Mouse (Mus musculus) stomach, postnatal 0 days (tissue): ENCODE data around the gene Per1. TPM values are rescaled to one million over a fixed set of nuclear protein-coding genes. Genes with fewer than 3 reads are reported as not detected.

Experiments used
- ATAC-seq: fragments of 200-750 bp; cut with Nextera tagmentation; 2 replicates; pipeline ENCODE4 v1.8.0; 2017; ENCODE audit not compliant: low FRiP score, low TSS enrichment
- DNase-seq: peaks from one replicate; pipeline ENCODE4 v3.0.0-alpha.2; 2016; ENCODE audit warnings: low spot score
- H3K27ac ChIP-seq: fragments of 300-500 bp; sonication (generic); replicated peaks from 2 replicates; pipeline ENCODE4 v1.5.1; 2014; ENCODE audit warnings: mild to moderate bottlenecking, control low read depth
- H3K27me3 ChIP-seq: fragments of 300-500 bp; sonication (generic); 2 replicates; pipeline ENCODE4 v1.6.1; 2014; ENCODE audit warnings: low read length; ENCODE audit not compliant: control insufficient read depth, insufficient read depth
- H3K36me3 ChIP-seq: fragments of 300-500 bp; sonication (generic); 2 replicates; pipeline ENCODE4 v1.6.1; 2014; ENCODE audit warnings: low read length, mixed read lengths; ENCODE audit not compliant: control insufficient read depth, insufficient read depth
- H3K4me1 ChIP-seq: fragments of 300-500 bp; sonication (generic); replicated peaks from 2 replicates; pipeline ENCODE4 v1.6.1; 2014; ENCODE audit warnings: antibody characterized with exemption; ENCODE audit not compliant: control insufficient read depth, insufficient read depth
- H3K4me2 ChIP-seq: fragments of 300-500 bp; sonication (generic); replicated peaks from 2 replicates; pipeline ENCODE4 v1.6.1; 2014; ENCODE audit warnings: low read depth, mild to moderate bottlenecking, control low read depth, moderate library complexity
- H3K4me3 ChIP-seq: fragments of 300-500 bp; sonication (generic); 2 replicates; pipeline ENCODE4 v1.5.1; 2014; ENCODE audit warnings: low read depth, low read length, control low read depth
- H3K9ac ChIP-seq: fragments of 300-500 bp; sonication (generic); 2 replicates; pipeline ENCODE4 v1.6.1; 2014; ENCODE audit warnings: mild to moderate bottlenecking, low read length, control low read depth, mixed read lengths
- H3K9me3 ChIP-seq: fragments of 300-500 bp; sonication (generic); 2 replicates; pipeline ENCODE4 v1.6.1; 2016; ENCODE audit warnings: low read length; ENCODE audit not compliant: control insufficient read depth
- CTCF ChIP-seq: IDR thresholded peaks from 2 replicates; pipeline ENCODE4 v1.5.1; 2016; ENCODE audit warnings: antibody characterized with exemption, low read depth, mild to moderate bottlenecking, moderate library complexity
- EP300 ChIP-seq: optimal IDR thresholded peaks from 2 replicates; pipeline ENCODE3; 2016; ENCODE audit warnings: antibody characterized with exemption
- WGBS: fragments of 180-500 bp; shearing (Covaris S2); extraction: QIAGEN DNeasy Blood & Tissue Kit; methylation state at CpG from one replicate; pipeline ENCODE4 v1.1.7; 2014; 5-methylcytosine and 5-hydroxymethylcytosine counted together
- polyA plus RNA-seq: library from polyadenylated mRNA; unstranded; fragments of >200 nt; fragmentation: Nextera tagmentation; extraction: Ambion mirVana; gene quantifications from 2 replicates; pipeline ENCODE4 v1.2.1, GENCODE M21; 2015

Per1 gene
- polyA plus RNA-seq, 1 experiment from 2014 or later, result 13.1 TPM

DNA sequence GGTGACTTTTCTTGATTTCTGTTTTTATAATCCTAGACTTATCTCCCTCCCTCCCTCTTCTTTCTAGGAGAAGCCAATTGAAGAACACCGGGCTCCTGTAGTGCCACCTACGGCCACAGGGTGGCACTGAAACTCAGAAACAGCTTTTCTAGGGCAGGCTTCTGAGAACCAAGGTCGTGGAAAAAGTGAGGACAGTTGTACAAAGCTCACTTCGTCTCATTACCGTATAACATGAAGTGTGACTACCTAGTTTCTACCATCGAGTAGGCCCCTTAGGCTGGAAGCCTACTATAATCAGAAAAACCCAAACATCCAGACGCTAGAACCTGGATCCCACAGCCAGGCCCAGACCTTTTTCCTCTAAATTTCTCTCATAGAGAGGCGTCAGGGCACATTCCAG lies 28.1 kb upstream of the Per1 start:
- Histone ChIP-seq H3K4me2 (peak overlapping the region; percentile 55), H3K27ac (peak overlapping the region; percentile 58), H3K36me3 (no peaks in the 10 kb centered on the region), H3K4me1 (peaks cover 2% of the 10 kb centered on the region; the same call in 1 of the 2 replicates), H3K9me3 (no peaks in the 10 kb centered on the region), H3K27me3 (no peaks in the 10 kb centered on the region), H3K4me3 (peak overlapping the region; percentile 20; the same call in 1 of the 2 replicates), H3K9ac (no peak overlapping the region)
- DNase-seq (peak; percentile 89), ATAC-seq (no peak)
- WGBS, result 10% methylated on average over 8 of the region's 8 CpGs
- peak; percentile 93 for TF ChIP-seq CTCF
- no peak for TF ChIP-seq EP300

DNA sequence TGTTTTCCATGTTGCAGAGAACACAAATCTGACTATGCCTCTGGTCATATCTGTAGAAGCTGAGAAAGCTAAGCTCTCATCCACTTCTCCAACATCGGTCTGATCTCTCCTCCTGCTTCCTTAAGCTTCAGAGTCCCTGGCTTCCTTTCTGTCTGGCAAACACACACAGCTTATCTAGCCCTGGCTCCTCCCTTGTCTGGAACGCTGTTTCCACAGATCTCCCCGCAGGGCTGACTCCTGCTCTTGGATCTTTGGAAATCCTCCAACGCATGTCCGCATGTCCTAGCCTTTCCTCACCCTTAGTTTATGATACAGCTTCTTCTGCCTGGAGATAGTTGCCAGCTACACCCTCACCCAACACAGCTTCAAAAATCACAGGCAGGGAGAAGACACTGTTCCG lies 27.4 kb upstream of the Per1 start:
- ATAC-seq, result no peak
- peaks cover 2% of the 10 kb centered on the region; the same call in 1 of the 2 replicates for H3K4me1 ChIP-seq
- H3K9ac ChIP-seq, result no peak overlapping the region
- TF ChIP-seq EP300 (no peak), CTCF (no peak)
- peak overlapping the region; percentile 58 for H3K27ac ChIP-seq
- 21% methylated on average over 6 of the region's 6 CpGs for WGBS
- DNase-seq, result peak; percentile 51
- no peaks in the 10 kb centered on the region for H3K9me3 ChIP-seq
- H3K36me3 ChIP-seq, result no peaks in the 10 kb centered on the region
- H3K4me2 ChIP-seq, result peak overlapping the region; percentile 11; the same call in 1 of the 2 replicates
- no peak overlapping the region for H3K4me3 ChIP-seq
- no peaks in the 10 kb centered on the region for H3K27me3 ChIP-seq

DNA sequence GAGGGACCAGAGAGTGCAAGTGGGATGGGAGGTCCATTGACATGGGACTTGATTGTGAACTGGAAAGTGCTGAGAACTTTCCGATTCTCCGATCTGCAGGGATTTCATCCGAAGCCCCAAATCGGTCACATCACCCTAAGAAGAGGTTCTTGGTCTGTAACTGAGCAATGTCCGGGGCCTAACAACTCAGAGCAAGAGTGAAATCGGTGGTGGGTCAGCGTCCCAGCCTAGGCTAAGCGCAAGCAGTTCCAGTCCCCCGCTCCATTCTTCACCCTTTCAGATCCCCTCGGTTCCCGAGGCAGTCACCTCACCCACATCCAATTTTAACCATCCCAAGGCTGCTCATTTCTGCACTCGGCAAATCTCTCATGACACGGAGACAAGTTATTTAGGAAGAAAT lies 24.9 kb upstream of the Per1 start:
- no peak for DNase-seq

DNA sequence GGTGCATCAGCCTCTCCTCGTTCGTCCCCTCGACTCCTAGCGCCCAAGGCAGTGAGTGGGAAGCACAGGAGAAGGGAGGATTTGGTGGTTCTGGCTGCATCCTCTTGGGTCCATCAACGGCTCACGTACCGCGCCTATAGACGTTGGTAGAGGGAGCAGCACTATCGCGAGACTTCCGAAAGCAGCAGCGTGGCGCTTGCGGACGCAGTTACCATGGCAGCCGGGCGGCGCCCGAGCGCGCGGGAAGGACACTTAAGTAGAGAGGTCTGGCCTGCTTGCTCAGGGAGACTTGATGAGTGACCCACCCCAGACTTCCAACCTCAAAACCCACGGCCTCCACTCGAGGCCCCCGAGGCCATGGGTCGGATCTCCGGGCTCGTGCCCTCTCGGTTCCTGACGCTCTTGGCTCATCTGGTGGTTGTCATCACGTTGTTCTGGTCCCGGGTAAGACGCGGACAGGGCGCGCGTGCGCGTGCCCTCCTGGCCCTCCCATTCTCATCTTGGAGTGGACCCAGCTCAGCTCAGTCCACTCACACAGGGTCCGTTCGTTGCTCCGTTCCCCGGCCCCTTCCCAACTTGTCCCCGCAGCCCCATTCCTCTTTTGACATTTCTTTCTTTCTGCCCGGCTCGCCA lies 24.3 kb upstream of the Per1 start, which contains the start of gene Tmem107:
Gene Tmem107, plus strand, starts transcription at position 217 of the 633 bp plus-strand sequence.
- DNase-seq (peak; percentile 92), ATAC-seq (peak; percentile 86)
- Histone ChIP-seq H3K4me1 (0 out of 2 replicates have a peak, but pooled peaks cover 2% of the 10 kb centered on the region), H3K27me3 (no peaks in the 10 kb centered on the region), H3K4me3 (peak within 1 kb of the TSS; percentile 53), H3K9me3 (no peaks in the 10 kb centered on the region), H3K9ac (peak within 1 kb of the TSS; percentile 77), H3K27ac (peak within 1 kb of the TSS; percentile 93), H3K4me2 (peak within 1 kb of the TSS; percentile 75), H3K36me3 (no peaks in the 10 kb centered on the region)
- TF ChIP-seq CTCF (peak; percentile 36; the same call in 1 of the 2 replicates), EP300 (peak; percentile 98)
- WGBS, result under 1% methylated on average over 45 of the region's 47 CpGs

More for the DNA sequence above, 24.9 kb upstream of the Per1 start:
- Histone ChIP-seq H3K36me3 (no peaks in the 10 kb centered on the region), H3K4me1 (0 out of 2 replicates have a peak, but pooled peaks cover 2% of the 10 kb centered on the region), H3K27ac (peak overlapping the region; percentile 93), H3K9ac (peak overlapping the region; percentile 77), H3K4me2 (peak overlapping the region; percentile 75), H3K27me3 (no peaks in the 10 kb centered on the region), H3K9me3 (no peaks in the 10 kb centered on the region), H3K4me3 (peak overlapping the region; percentile 53)
- TF ChIP-seq EP300 (no peak), CTCF (no peak)
- ATAC-seq, result no peak
- WGBS, result under 1% methylated on average over 13 of the region's 13 CpGs

DNA sequence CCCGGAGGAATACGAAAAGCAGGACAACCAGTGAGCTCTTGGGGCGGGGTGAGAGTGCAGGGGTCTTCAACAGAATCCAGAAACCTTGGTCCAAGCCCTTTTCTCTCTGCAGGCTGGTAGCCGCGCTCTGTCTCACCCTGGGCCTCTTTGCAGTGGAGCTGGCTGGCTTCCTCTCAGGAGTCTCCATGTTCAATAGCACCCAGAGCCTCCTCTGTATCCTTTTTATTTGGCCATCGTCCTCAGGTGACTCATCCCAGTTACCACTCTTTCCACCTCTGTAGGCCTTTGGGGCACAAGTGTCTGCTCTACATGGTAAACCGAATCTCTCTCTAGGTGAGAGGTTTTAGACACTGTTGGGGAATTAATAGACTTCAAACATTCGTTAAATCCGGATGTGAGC lies 23.8 kb upstream of the Per1 start:
- TF ChIP-seq CTCF (no peak), EP300 (no peak)
- peak overlapping the region; percentile 53 for H3K4me3 ChIP-seq
- 28% methylated on average over 9 of the region's 9 CpGs for WGBS

DNA sequence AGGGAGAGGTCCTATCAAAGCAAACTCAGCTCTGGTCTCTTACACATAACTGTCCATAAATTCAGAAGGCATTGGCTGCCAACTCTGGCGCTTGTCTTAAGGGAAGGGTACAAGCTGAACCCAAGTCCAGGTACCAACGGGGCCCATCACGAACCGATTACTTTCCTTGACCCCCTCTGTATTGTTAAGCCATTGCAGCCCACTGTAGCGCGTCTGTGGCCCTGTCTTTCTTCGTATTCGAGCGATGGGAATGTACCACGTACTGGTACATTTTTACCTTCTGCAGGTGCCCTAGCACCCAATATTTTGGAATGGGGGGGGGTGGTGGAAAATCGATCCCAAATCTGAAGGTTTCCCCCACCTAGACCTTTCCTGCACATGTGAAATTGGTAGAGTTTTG lies 22.8 kb upstream of the Per1 start:
- Histone ChIP-seq H3K27ac (peak overlapping the region; percentile 63; the same call in 1 of the 2 replicates), H3K4me3 (peak overlapping the region; percentile 24; the same call in 1 of the 2 replicates), H3K27me3 (no peaks in the 10 kb centered on the region), H3K9me3 (no peaks in the 10 kb centered on the region), H3K4me1 (0 out of 2 replicates have a peak, but pooled peaks cover 2% of the 10 kb centered on the region), H3K4me2 (peak overlapping the region; percentile 46), H3K36me3 (no peaks in the 10 kb centered on the region), H3K9ac (peak overlapping the region; percentile 53; the same call in 1 of the 2 replicates)
- WGBS, result 81% methylated on average over 11 of the region's 11 CpGs
- ATAC-seq, result no peak
- no peak for TF ChIP-seq EP300
- TF ChIP-seq CTCF, result no peak
- no peak for DNase-seq

More for the DNA sequence above, 23.8 kb upstream of the Per1 start:
- no peak for DNase-seq
- Histone ChIP-seq H3K27ac (peak overlapping the region; percentile 93), H3K36me3 (no peaks in the 10 kb centered on the region), H3K27me3 (no peaks in the 10 kb centered on the region), H3K9ac (peak overlapping the region; percentile 77), H3K9me3 (no peaks in the 10 kb centered on the region), H3K4me2 (peak overlapping the region; percentile 75), H3K4me1 (0 out of 2 replicates have a peak, but pooled peaks cover 2% of the 10 kb centered on the region)
- ATAC-seq, result no peak
